Mouse (Mus musculus): ENCODE measurements around the gene Msl3l2. TPM values are rescaled to one million over a fixed set of nuclear protein-coding genes. Genes with fewer than 3 reads are reported as not detected.

Msl3l2 gene
- 2.7 TPM for polyA plus RNA-seq (2015; fragmentation: Illumina TruSeq; extraction: RNeasy Lipid Tissue Mini Kit (QIAGEN cat#74804); ENCODE audit: insufficient read depth, low replicate concordance)

GRCm38 (mm10) chr10:56106333-56106995 lies at the start of gene Msl3l2:
TSS of gene Msl3l2 (plus strand) at chr10:56106917.

Other genes starting within 250 kb of the Msl3l2 start
- 3.0 TPM for gene Tbc1d32, start 121.8 kb downstream of the Msl3l2 start, polyA plus RNA-seq (2015; fragmentation: Illumina TruSeq; extraction: RNeasy Lipid Tissue Mini Kit (QIAGEN cat#74804); ENCODE audit: insufficient read depth, low replicate concordance)